Mouse (Mus musculus): ENCODE data around the gene Rsph9. TPM values are rescaled to one million over a fixed set of nuclear protein-coding genes. Genes with fewer than 3 reads are reported as not detected.

The Rsph9 gene
- polyA plus RNA-seq, 1 experiment from 2014 or later: 6.7 TPM

DNA sequence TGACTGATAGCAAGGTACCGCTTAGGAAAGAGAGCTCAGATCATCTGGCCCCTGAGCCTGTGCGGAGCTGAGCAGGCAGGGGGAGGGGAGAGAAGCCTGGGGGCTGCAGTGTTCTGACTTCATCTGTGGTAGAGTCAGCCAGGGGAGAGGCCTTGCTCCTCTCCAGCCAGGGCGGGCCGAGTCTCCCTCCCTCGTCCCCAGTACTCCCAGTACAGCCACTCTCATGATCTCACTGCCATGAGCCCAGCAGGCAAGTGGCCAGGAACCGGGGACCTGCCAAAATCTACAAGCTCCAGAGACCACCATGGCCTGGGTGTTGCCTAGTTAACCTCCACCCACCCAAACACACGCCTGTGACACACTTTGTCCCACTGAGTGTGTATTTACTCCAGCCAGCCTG lies 62.4 kb downstream of the Rsph9 start:
- Histone ChIP-seq H3K4me2 (no peak overlapping the region), H3K27me3 (ENCODE audit: control insufficient read depth, insufficient read depth, low read length) (no peaks in the 10 kb centered on the region), H3K9ac (ENCODE audit: low read depth, low read length) (peak overlapping the region; percentile 6; the same call in 1 of the 2 replicates), H3K36me3 (ENCODE audit: control insufficient read depth, insufficient read depth, low read length) (no peaks in the 10 kb centered on the region), H3K4me1 (ENCODE audit: control insufficient read depth, insufficient read depth, low read length) (peaks cover 30% of the 10 kb centered on the region), H3K9me3 (replicated peaks; ENCODE audit: control insufficient read depth, low read length) (no peaks in the 10 kb centered on the region), H3K4me3 (ENCODE audit: low read depth, low read length) (no peak overlapping the region), H3K27ac (ENCODE audit: low read depth, low read length) (no peak overlapping the region)
- ATAC-seq (replicated peaks; ENCODE audit: insufficient number of reproducible peaks, low FRiP score, low TSS enrichment): peak; percentile 27; the same call in 1 of the 2 replicates
- 26% methylated on average over 7 of the region's 7 CpGs for WGBS (ENCODE audit: insufficient replicate concordance)

GRCm38 (mm10) chr17:46081042-46081441 lies 63.0 kb downstream of the Rsph9 start:
- Histone ChIP-seq H3K27ac (ENCODE audit: low read depth, low read length) (no peak overlapping the region), H3K27me3 (ENCODE audit: control insufficient read depth, insufficient read depth, low read length) (no peaks in the 10 kb centered on the region), H3K4me1 (ENCODE audit: control insufficient read depth, insufficient read depth, low read length) (peaks cover 24% of the 10 kb centered on the region), H3K4me2 (no peak overlapping the region), H3K9me3 (replicated peaks; ENCODE audit: control insufficient read depth, low read length) (no peaks in the 10 kb centered on the region), H3K4me3 (ENCODE audit: low read depth, low read length) (no peak overlapping the region), H3K36me3 (ENCODE audit: control insufficient read depth, insufficient read depth, low read length) (no peaks in the 10 kb centered on the region), H3K9ac (ENCODE audit: low read depth, low read length) (no peak overlapping the region)
- 13% methylated on average over 5 of the region's 5 CpGs for WGBS (ENCODE audit: insufficient replicate concordance)
- no peak for ATAC-seq (replicated peaks; ENCODE audit: insufficient number of reproducible peaks, low FRiP score, low TSS enrichment)

DNA sequence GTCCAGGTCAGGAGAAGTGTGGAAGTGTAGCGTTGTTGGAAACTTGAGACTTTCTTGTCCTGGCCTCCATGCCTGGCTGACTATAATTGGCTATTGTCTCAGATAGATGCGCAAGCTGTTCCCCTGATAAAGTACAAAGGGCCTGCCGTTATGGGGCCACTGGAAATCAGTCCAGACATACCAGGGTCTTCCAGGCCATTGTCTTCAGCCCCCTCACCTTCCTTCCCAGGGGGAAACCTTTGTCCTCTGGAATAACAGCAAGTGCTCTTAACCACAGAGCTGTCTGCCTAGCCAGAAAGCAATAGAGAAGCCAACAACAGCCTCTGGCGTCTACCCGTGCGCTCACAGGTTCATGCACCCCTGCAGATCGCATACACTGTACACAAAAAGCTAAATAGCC lies 63.6 kb downstream of the Rsph9 start:
- WGBS (ENCODE audit: insufficient replicate concordance): 51% methylated on average over 7 of the region's 7 CpGs
- no peak for ATAC-seq (replicated peaks; ENCODE audit: insufficient number of reproducible peaks, low FRiP score, low TSS enrichment)
- H3K9ac ChIP-seq (ENCODE audit: low read depth, low read length): no peak overlapping the region

DNA sequence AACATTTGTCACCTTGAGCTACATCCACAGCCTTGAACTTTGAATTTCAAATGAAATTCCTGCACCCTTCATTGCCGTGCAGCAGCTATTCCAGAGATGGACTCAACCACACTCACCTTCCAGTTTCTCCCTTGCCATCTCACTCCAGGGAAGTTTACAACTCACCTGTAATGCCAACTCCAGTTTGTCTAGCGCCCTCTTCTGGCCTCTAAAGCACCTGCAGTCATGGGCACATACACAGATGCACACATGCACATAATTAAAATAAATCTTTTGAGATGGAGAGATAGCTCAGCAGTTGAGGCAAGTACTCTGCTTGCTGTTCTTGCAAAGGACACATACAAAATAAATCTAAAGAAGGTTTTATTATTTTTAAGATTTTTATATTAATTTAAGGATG lies 65.0 kb downstream of the Rsph9 start:
- Histone ChIP-seq H3K27ac (ENCODE audit: low read depth, low read length) (no peak overlapping the region), H3K4me3 (ENCODE audit: low read depth, low read length) (no peak overlapping the region), H3K4me2 (no peak overlapping the region), H3K36me3 (ENCODE audit: control insufficient read depth, insufficient read depth, low read length) (no peaks in the 10 kb centered on the region), H3K4me1 (ENCODE audit: control insufficient read depth, insufficient read depth, low read length) (peaks cover 24% of the 10 kb centered on the region), H3K9me3 (replicated peaks; ENCODE audit: control insufficient read depth, low read length) (no peaks in the 10 kb centered on the region), H3K9ac (ENCODE audit: low read depth, low read length) (no peak overlapping the region), H3K27me3 (ENCODE audit: control insufficient read depth, insufficient read depth, low read length) (no peaks in the 10 kb centered on the region)
- ATAC-seq (replicated peaks; ENCODE audit: insufficient number of reproducible peaks, low FRiP score, low TSS enrichment): no peak
- 63% methylated on average over 2 of the region's 2 CpGs for WGBS (ENCODE audit: insufficient replicate concordance)

More for the DNA sequence above, 63.6 kb downstream of the Rsph9 start:
- Histone ChIP-seq H3K4me3 (ENCODE audit: low read depth, low read length) (no peak overlapping the region), H3K27ac (ENCODE audit: low read depth, low read length) (no peak overlapping the region; the same call in 1 of the 2 replicates), H3K4me1 (ENCODE audit: control insufficient read depth, insufficient read depth, low read length) (peaks cover 24% of the 10 kb centered on the region), H3K27me3 (ENCODE audit: control insufficient read depth, insufficient read depth, low read length) (no peaks in the 10 kb centered on the region), H3K9me3 (replicated peaks; ENCODE audit: control insufficient read depth, low read length) (no peaks in the 10 kb centered on the region), H3K36me3 (ENCODE audit: control insufficient read depth, insufficient read depth, low read length) (no peaks in the 10 kb centered on the region), H3K4me2 (no peak overlapping the region)

- H3K9me3 ChIP-seq (replicated peaks; ENCODE audit: control insufficient read depth, low read length): no peaks in the 10 kb centered on the region
- no peaks in the 10 kb centered on the region for H3K27me3 ChIP-seq (ENCODE audit: control insufficient read depth, insufficient read depth, low read length)
- H3K4me3 ChIP-seq (ENCODE audit: low read depth, low read length): no peak overlapping the region
- no peak overlapping the region for H3K27ac ChIP-seq (ENCODE audit: low read depth, low read length)
- ATAC-seq (replicated peaks; ENCODE audit: insufficient number of reproducible peaks, low FRiP score, low TSS enrichment): no peak
- no peak overlapping the region for H3K9ac ChIP-seq (ENCODE audit: low read depth, low read length)
- H3K4me1 ChIP-seq (ENCODE audit: control insufficient read depth, insufficient read depth, low read length): peaks cover 25% of the 10 kb centered on the region
- 88% methylated on average over 12 of the region's 12 CpGs for WGBS (ENCODE audit: insufficient replicate concordance)
- no peak overlapping the region for H3K4me2 ChIP-seq
- H3K36me3 ChIP-seq (ENCODE audit: control insufficient read depth, insufficient read depth, low read length): no peaks in the 10 kb centered on the region
Measured at GRCm38 (mm10) chr17:46077921-46078534, 66.0 kb downstream of the Rsph9 start.

GRCm38 (mm10) chr17:46076260-46076551 lies 67.8 kb downstream of the Rsph9 start:
- no peak overlapping the region for H3K4me3 ChIP-seq (ENCODE audit: low read depth, low read length)

DNA sequence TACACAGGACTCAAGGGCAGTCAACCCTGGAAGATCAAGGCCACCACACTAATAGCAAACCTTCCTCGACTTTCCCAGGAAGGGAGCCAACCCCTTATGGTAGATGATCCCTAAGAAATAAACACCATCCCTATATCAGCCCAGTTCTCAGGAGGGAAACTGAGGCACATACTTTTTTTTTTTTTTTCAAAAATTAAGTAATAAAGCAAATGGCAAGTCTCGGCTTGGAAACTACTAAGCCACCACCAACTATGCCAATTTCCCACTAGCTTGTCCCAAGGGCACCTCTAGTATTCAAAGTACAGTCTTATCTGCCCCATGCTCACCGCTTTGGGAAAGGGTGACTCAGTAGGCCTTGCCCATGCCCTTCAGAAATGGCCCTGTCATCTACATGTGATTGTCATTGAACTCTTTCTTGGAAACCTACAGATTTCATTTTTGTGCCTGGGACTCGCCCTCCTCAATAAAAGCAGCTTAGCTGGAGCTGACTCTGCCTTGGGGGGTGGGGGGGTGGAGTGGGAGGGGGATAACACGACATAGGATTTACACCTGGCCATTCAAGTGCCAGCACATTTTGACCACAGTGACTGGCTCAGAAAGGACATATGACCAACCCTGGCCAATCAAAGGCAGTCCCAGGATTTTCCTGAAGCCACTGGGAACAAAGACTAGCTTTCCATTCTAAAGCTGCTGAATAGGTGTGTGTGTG lies 68.3 kb downstream of the Rsph9 start:
- WGBS (ENCODE audit: insufficient replicate concordance): 69% methylated on average over 5 of the region's 5 CpGs
- no peak for ATAC-seq (replicated peaks; ENCODE audit: insufficient number of reproducible peaks, low FRiP score, low TSS enrichment)
- Histone ChIP-seq H3K9ac (ENCODE audit: low read depth, low read length) (no peak overlapping the region), H3K27ac (ENCODE audit: low read depth, low read length) (no peak overlapping the region), H3K4me1 (ENCODE audit: control insufficient read depth, insufficient read depth, low read length) (peaks cover 14% of the 10 kb centered on the region; the same call in 1 of the 2 replicates), H3K4me2 (no peak overlapping the region), H3K36me3 (ENCODE audit: control insufficient read depth, insufficient read depth, low read length) (no peaks in the 10 kb centered on the region), H3K4me3 (ENCODE audit: low read depth, low read length) (no peak overlapping the region), H3K27me3 (ENCODE audit: control insufficient read depth, insufficient read depth, low read length) (no peaks in the 10 kb centered on the region), H3K9me3 (replicated peaks; ENCODE audit: control insufficient read depth, low read length) (no peaks in the 10 kb centered on the region)

More at GRCm38 (mm10) chr17:46076260-46076551, 67.8 kb downstream of the Rsph9 start:
- Histone ChIP-seq H3K9ac (ENCODE audit: low read depth, low read length) (no peak overlapping the region), H3K36me3 (ENCODE audit: control insufficient read depth, insufficient read depth, low read length) (no peaks in the 10 kb centered on the region), H3K4me2 (no peak overlapping the region), H3K9me3 (replicated peaks; ENCODE audit: control insufficient read depth, low read length) (no peaks in the 10 kb centered on the region), H3K4me1 (ENCODE audit: control insufficient read depth, insufficient read depth, low read length) (peaks cover 19% of the 10 kb centered on the region), H3K27ac (ENCODE audit: low read depth, low read length) (no peak overlapping the region), H3K27me3 (ENCODE audit: control insufficient read depth, insufficient read depth, low read length) (no peaks in the 10 kb centered on the region)
- WGBS (ENCODE audit: insufficient replicate concordance): 74% methylated on average over 1 of the region's 1 CpGs
- no peak for ATAC-seq (replicated peaks; ENCODE audit: insufficient number of reproducible peaks, low FRiP score, low TSS enrichment)

- no peak overlapping the region for H3K9ac ChIP-seq (ENCODE audit: low read depth, low read length)
- H3K4me2 ChIP-seq: no peak overlapping the region
- H3K4me3 ChIP-seq (ENCODE audit: low read depth, low read length): no peak overlapping the region
- H3K36me3 ChIP-seq (ENCODE audit: control insufficient read depth, insufficient read depth, low read length): no peaks in the 10 kb centered on the region
- 33% methylated on average over 3 of the region's 3 CpGs for WGBS (ENCODE audit: insufficient replicate concordance)
- H3K4me1 ChIP-seq (ENCODE audit: control insufficient read depth, insufficient read depth, low read length): peaks cover 10% of the 10 kb centered on the region; the same call in 1 of the 2 replicates
- no peaks in the 10 kb centered on the region for H3K9me3 ChIP-seq (replicated peaks; ENCODE audit: control insufficient read depth, low read length)
- no peak overlapping the region for H3K27ac ChIP-seq (ENCODE audit: low read depth, low read length)
- H3K27me3 ChIP-seq (ENCODE audit: control insufficient read depth, insufficient read depth, low read length): no peaks in the 10 kb centered on the region
- ATAC-seq (replicated peaks; ENCODE audit: insufficient number of reproducible peaks, low FRiP score, low TSS enrichment): no peak
Measured at GRCm38 (mm10) chr17:46075116-46075485, 68.9 kb downstream of the Rsph9 start.

Data from heart, embryonic 11.5 days (tissue).